Mouse (Mus musculus) adrenal gland, postnatal 25 days (tissue): ENCODE measurements around the gene Dscaml1. TPM values are rescaled to one million over a fixed set of nuclear protein-coding genes. Genes with fewer than 3 reads are reported as not detected.
"Not testable (repeated sequence)": the region's sequence is repeated elsewhere in the genome, so short reads cannot be mapped to it uniquely, and the experiment has no call there.

Experiments
- DNase-seq: peaks from one replicate; pipeline ENCODE4 v3.0.0; 2021; ENCODE audit warnings: mixed read lengths
- total RNA-seq: library from RNA; stranded (reverse); gene quantifications from 2 replicates; pipeline ENCODE4 v1.2.3, GENCODE M21; 2021

Gene Dscaml1
- total RNA-seq, 1 experiment from 2014 or later = 1.5 TPM

DNA sequence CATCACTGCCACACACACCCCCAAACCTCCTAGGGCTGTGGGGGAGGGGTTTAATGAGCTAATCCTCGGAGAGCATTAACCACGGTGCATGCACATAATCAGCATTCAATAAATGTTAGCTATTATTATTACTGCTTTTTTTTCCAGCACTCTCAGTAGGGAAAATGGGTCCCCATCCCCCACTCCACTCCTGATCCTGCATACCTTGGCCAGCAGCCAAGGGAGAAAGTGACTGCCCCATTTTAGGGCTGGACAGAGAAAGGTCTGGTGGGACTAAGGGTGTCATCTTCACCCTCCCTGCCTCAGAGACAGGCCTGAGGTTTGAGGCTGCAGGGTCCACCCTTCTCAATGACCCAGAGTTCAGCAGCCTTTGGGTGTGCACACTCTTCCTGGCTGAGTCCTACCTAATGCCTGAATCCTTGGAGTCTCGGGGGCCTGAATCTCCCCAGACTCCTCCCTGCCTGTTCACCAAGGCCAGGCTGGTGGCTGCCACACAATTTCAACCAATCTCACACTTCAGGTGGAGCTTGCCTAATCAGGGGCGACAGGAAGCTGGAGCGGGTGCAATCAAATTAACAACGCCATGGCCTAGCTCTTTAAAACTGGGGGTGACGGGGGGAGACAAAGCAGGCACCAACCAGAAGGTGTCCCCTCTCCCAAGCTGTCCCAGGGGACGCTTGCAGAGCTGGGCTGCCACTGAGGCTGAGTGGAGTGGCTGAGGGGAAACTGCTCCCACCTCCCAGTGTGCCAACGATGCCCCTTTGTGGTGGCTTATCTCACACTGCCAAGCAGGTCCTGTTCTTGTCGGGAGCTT lies 267.2 kb downstream of the Dscaml1 start:
- no peak for DNase-seq

DNA sequence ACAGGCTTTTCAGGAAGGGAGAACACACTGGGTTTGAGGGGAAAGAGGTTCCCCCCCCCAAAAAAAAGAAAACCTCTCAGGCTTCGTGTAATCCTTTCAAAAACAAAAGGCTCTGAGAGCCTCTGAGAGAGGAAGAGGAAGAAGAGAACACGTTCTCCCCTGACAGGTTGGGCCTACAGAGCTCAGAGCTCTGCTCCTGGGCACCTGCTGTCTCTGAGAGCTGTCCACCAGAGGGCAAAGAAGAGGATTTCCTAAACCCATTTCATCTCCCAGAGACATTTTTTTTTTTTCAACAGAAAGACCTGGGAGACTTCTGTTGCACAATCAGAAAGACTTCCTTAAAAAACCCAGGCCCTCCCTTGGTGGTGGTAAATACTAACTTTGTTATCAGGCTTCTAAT lies 267.8 kb downstream of the Dscaml1 start:
- no peak for DNase-seq

DNA sequence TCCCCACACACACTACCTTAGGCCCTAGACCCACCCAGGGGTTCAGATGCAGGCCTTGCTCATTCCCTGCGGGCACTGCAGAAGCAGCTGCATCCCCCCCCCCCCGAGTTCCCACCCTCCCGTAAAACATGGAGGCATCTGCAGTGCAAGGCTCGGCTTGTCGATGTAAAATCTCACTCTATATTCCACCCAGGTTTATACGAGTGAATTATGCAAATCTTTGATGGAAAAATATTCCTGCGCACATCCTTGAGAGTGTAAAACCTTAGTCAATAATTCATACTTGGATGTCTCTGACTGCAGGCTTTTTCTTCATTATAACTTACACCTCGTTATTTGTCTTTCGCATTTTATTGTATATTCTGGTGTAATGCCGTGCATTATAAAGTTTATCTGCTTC lies 272.7 kb downstream of the Dscaml1 start:
- DNase-seq = no peak

DNA sequence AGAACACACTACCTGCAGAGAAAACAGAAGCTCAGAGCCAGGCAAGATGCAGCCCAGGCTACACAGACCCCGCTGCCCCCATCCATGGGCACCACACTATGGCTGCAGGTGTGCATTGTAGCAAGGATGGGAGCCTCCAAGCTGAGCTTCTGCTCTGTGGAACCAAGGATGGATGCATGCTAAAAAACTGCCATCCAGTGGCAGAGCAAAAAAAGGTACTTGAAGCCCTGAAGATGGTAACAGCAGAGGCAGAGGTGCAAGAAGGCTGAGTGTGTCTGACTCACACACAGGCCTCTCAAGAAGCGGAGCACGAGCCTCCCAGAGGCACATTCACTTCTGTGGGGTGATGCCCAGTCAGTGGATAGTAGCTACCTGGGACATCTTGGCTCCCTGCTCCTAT lies 276.8 kb downstream of the Dscaml1 start:
- DNase-seq = no peak

DNA sequence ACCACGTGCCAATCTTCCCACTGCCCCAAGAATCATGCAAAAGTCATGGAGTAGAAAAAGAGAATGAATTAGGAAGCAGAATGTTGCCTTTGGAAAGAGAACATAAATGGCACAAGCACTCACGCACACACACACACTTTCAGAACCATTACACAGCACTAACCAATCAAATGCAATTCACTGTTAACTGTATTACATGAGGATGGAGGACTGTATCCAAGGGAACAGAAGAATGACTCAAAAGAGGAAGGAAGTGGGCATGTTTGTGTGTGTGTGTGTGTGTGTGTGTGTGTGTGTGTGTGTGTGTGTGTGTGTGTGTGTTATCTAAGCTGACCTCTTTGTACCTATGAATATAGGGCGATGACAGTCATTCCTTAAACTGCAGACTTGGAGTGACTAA lies 278.0 kb downstream of the Dscaml1 start:
- no peak for DNase-seq

DNA sequence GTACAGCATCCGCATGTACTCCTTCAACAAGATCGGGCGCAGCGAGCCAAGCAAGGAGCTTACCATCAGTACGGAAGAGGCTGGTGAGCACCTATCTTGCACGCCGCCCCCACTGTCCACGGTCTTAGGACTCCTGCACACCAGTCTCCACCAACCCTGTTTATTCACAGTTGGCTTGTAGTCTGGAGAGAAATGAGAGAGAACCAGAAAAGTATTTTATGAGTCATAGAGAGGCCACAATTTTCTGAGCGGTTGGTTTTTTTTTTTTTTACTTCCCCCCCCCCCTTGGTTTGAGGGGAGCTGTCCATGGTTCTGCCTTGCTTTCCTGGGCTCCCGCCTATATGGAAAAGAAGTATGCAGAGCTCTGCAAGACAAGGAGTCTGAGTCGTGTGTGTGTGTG lies 283.9 kb downstream of the Dscaml1 start:
- no peak for DNase-seq

DNA sequence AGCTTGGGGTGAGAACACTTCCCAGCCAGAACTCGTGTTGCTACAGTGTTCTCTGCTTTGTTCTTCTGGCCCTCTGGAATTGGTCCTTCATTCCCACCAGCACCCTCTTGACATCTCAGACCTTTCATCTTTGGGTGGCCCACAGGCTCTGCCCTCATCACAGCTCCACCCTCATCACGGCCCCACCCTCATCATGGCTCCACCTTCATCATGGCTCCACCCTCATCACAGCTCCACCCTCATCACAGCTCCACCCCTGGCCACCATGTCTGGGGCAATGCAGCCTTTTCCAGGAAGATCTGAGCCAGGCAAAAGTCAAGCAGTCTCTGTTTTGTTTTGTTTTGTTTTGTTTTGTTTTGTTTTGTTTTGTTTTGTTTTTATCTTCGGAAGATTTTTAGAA lies 289.0 kb downstream of the Dscaml1 start:
- DNase-seq = no peak

DNA sequence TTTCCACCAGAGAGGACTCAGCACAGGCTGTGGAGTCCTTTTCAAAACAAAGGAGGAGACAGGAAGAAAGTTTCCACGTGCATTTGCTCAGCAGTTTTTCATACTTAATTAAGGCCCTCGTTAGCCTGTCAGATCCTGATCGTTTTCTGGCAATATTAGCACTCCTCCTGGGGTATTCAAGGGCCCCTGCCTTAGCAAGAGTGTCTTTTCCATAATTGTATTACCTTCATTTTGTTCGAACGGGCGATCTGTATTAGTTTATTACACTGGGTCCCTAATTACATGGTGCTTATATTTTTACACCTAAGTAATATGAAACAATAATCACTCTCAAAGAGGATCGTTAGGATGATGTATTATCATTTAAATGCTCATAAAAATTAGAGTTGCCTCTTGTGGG lies 293.6 kb downstream of the Dscaml1 start:
- DNase-seq = no peak

DNA sequence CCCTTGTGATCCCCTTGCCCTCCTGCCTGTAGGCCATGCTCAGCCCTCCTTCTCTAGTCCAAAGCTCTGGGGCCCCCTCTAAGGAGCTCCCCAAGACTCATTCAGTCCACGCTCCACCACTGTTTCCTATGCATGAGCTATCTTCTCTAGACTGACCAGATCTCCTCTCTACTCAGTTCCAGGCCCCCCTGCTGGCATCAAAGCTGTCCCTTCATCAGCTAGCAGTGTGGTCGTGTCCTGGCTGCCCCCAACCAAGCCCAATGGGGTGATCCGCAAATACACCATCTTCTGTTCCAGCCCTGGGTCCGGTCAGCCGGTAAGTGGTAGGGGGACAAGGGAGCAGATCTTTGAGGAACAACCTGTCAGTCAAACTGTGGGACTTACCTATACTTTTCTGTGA lies 305.4 kb downstream of the Dscaml1 start:
- no peak for DNase-seq

DNA sequence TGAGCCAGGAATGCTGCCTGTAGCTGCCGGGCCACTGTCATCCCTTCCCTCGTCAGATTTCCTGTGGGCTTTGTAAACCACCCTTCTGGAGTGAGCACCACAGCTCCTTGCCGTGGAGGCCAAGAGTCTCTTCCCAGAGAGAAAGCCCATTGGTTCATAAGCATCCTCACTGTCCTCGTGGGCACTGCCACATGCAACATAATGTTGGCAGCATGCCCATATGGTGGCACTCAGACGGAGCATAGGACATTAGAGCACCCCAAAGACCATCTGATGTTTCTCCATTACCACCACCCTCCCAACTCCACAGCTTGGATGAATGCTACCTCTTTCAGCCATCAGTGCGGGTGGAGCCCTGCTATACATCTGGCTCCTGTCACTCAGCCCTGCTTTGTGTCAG lies 306.8 kb downstream of the Dscaml1 start:
- DNase-seq = no peak

DNA sequence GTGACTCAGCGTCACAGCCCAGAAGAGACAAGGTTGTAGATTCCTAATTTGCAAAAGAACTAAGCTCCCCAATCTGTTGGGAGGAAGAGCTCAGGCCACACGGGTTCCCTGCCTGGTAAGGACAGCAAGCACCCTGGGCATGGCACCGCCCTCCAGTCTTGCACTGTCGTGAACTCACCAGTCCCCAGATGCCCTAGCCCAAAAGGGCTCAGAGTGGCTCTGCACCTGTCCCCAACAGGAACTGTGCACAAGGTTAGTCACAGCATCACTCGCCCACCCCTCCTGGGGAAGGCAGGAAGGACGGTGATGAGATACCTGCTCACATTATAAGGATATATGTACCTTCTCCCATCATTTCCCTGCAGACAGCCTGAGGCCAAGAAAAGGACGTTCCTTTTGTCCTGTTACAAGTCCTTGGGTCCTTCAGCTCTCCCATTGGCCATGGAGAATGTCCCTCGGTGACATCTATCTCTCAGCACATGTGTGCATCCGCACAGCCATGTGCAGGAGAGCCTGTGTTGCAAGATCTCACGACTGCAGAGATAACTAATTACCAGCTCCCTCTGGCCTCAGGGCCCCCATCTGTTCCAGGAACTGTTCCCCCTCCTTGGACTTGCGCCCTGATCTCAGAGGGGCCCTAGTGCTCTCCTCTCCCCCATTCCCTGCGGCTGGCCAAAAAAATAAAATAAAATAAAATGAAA lies 312.7 kb downstream of the Dscaml1 start:
- DNase-seq = no peak

DNA sequence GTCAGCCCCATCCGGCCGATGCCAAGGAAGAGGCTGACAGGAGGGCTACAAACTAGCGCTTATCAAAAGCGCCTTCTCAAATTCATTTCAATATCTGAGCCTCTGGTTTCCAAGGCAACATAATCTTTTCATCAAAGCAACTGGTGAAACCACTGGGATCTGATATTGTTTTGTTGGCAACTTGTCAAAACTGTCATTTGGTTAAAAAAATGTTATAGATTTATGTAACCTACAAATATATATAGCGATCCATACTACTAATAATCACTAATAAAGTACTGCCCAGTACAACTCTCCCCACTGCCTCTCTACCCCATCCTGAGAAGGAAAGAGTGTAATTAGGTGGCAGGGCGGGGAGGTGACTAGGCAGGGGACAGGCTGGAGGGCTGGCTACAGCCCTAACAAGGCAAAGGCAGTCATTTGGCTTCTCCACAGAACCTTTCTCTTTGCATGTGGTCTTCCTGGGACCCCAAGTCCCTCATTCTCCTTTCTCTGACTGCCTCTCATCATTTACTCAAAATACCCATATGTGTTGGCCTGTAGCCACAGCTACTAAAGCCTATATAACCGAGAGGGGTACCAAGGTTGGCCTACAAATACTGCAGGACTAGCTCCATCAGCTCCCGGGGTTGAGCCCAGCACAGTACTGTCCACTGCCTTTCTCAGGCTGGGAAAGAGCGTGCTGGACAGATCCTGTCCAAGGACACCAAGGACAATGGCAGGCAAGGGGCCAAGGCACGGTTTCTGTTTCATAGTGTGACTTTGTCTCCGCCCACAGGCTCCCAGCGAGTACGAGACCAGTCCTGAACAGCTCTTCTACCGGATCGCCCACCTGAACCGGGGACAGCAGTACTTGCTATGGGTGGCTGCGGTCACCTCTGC lies 313.5 kb downstream of the Dscaml1 start:
- DNase-seq = peak; percentile 75

DNA sequence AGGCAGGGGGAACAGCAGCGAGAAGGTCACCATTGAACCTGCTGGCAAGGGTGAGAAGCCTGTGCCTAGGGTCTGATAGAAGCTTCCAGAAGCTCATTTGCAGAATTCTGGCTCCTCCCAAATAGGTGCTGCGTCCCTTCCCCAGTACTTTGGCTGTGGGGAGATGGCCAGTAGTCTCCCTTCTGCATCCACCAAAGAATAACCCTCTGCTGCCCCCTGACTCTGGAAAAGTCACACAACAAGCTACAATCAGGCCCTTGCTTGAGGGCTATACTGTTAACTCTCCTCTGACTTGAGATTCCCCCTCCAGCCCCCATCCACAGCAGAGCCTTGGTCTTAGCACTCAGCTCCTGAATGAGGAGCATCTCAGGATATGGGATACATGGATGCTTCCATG lies 314.2 kb downstream of the Dscaml1 start:
- DNase-seq = no peak

DNA sequence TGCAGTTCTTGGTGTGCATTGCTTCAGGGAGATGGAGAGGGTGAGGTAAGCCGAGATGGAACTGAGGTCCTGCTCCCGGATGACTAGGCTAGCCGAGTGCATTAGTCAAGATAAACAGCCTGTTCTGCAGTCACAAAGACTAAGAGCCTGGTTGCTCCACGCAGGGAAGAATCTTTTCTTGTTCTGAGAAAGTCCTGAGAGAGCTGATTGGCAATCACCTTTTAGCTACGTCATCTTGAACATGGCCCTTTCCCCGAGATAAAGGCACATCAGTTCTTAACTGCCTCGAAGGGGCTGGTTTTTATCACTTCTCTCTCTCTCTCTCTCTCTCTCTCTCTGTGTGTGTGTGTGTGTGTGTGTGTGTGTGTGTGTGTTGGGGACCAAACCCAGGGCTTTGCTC lies 319.0 kb downstream of the Dscaml1 start:
- no peak for DNase-seq

DNA sequence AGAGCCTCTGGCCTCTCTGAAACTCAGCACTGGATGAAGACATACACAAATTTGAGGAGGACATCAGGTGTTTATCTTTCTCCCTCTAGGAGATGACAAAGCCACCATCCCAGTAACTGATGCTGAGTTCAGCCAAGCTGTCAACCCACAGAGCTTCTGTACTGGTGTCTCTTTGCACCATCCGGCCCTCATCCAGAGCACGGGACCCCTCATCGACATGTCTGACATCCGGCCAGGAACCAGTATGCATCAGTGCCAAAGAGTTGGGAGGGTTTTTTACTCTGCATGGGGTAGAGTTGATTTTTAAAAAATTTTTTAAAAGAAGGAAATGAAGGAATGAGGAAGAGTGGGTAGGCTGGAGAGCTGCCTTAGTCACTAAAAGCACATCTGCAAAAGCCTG lies 323.5 kb downstream of the Dscaml1 start:
- no peak for DNase-seq

DNA sequence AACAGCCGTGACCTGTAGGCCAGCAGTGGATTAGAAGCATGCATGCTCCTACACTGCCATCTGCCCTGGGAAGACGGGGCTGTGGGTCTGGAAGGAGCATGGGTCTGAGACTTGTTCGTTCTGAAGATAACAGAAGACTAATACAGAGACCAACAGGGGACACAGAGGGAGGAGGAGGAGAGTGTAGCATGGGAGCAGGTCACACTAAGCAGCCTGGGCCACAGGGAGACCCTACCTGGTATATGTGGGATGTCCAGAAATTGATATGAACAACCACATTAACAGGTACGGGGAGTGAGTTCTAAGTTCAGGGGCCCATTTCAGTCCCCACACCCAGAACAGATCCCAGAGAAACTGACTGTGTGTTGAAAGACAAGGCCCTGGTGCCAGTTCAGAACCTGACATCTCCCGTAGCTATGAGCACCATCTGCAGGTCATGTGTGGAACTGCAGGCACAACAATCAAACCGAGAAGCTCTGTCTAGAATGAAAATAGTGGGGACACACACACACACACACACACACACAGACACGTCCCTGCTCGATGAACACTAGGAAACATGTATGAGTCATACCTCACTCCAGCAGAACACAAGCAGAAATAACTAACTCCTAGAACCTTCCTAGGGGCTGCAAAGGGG lies 328.1 kb downstream of the Dscaml1 start:
- peak; percentile 55 for DNase-seq

DNA sequence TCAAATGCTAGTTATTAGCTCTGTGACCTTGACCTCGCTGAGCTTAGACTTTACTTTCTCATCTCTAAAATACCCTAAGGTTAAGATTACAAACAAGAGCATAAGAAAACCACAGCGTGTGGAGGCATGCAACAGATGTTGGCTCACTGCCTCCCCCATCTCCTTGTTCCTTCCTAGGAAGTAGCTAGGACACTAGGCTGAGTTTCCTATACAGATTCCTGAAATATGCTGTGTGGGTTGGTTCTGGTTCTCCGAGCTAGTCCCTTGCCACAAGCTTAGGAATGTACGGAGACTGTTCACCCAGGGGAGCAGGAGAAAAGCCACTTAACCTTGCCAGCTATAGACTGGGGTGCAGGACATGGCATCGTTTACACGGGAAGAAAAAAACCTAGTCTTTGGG lies 339.8 kb downstream of the Dscaml1 start:
- no peak for DNase-seq

DNA sequence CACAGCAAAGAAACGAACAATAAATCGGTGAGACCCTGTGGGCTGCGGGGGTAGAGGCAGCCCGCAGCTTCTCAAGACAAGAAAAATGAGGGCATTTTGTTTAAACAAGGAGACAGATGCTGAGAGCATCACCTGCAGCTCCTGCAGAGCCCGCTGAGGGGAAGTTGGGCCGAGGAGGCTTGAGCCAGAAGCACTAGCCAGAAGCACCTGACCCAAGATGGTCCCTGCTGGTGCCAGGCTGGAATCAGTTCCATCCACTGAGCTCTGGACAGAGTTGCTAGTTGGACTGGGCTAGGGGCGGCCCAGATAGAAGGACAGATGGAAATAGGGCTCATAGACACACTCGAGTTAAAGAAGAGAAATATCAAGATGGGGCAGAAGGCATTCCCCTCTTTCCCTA lies 340.7 kb downstream of the Dscaml1 start:
- no peak for DNase-seq

DNA sequence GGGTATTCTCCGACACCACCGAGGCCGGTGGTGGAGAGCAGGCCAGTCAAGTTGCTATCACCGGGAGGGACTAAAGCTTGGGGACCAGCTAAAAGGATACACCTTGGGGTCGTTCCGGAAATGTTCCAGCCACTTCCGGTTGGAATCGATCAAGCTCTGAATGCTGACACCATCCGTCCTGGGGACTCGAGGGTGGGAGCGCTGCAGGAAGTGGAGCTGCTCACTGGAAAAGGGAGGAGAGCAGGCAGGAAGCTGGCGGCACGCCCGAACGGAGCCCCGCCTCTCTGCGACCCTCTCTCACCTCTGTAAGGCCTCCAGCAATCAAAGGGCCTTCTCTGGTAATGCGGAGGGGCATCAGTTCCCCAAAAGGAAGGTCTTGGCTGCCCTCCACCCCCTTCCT lies 342.0 kb downstream of the Dscaml1 start:
- no peak for DNase-seq

DNA sequence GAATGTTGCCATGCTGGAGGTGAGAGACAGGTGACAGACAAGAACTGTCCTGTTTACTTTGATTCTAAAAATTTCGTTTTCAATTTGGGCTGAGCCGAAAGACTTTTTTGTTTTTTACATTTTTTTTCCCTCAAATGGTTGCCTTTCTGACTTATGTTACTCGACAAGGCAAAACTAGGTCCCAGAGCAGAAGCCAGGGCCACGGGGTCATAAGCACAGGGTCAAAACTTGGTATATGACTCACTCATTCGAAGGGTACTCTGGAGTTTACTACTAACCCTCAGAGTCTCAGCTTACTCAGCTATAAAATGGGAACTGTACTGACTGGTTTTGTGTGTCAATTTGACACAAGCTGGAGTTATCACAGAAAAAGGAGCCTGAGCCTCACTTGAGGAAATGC lies 343.2 kb downstream of the Dscaml1 start:
- no peak for DNase-seq

DNA sequence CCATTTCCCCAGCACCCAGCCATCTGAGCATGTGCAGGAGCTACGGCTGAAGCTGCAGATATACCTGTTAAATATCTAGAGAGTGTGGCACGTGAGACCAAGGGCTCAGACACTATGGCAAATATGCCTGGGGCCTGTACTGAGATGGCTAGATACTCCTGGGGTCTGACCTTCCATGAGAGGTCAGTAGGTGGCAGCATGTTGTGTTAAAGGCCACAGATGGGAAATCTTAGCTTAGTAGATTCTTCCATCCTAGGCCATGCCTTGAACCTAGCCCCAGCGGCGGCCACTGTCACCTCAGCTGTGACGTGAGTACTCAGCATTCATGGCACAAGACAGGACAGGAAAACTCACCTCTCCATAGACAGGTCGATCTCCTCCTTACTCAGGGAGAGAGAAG lies 347.7 kb downstream of the Dscaml1 start:
- DNase-seq = no peak

DNA sequence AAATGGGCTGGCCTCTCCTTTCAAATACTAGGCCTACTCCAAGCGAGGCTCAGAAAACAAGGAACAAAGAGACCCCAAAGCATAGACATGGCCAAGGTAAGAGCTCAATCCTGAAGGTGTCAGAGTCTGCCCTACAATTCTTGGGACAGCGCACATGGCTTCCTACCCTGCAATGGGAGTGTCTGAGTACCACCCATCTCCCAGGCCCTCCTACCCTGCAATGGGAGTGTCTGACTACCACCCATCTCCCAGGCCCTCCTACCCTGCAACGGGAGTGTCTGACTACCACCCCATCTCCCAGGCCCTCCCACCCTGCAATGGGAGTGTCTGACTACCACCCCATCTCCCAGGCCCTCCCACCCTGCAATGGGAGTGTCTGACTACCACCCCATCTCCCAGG lies 349.7 kb downstream of the Dscaml1 start:
- DNase-seq = not testable (repeated sequence)

DNA sequence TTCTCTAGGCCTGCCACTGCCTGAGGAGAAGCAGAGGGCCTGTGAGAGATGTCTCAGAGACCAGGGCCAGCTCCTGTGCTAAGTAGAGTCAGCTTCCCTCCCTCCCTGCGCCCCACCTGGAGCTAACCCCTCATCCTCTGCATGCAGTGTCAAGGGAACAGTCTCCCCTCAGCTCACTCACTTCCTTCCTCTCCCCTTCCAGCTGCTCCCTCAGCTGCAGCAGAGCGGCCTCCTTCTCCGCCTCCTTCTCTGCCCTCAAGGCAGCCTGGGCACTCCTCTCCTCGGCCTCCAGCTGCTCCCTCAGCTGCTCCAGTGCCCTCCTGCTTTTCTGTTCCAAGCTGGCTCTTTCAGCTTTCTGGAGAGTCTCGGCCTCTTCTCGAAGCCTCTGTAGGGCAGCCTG lies 352.8 kb downstream of the Dscaml1 start:
- no peak for DNase-seq
